Mouse (Mus musculus) large intestine, adult 2 months (tissue): Measurements from ENCODE around the gene D130043K22Rik. TPM values are rescaled to one million over a fixed set of nuclear protein-coding genes. Genes with fewer than 3 reads are reported as not detected.

Experiments
- DNase-seq: peaks from one replicate; pipeline ENCODE4 v3.0.0-alpha.2; 2012; ENCODE audit warnings: low read depth, low spot score
- WGBS: fragments of 180-500 bp; shearing (Covaris S2); methylation state at CpG from one replicate; pipeline ENCODE4 v1.1.7; 2018; 5-methylcytosine and 5-hydroxymethylcytosine counted together
- polyA plus RNA-seq: library from polyadenylated mRNA; depleted of rRNA; stranded (reverse); fragments of >200 nt; gene quantifications from 2 replicates; pipeline ENCODE4 v1.2.3, GENCODE M21; 2012; rRNA removed

The D130043K22Rik gene
- 1.6 and 3.6 TPM in 2 replicates for polyA plus RNA-seq

DNA sequence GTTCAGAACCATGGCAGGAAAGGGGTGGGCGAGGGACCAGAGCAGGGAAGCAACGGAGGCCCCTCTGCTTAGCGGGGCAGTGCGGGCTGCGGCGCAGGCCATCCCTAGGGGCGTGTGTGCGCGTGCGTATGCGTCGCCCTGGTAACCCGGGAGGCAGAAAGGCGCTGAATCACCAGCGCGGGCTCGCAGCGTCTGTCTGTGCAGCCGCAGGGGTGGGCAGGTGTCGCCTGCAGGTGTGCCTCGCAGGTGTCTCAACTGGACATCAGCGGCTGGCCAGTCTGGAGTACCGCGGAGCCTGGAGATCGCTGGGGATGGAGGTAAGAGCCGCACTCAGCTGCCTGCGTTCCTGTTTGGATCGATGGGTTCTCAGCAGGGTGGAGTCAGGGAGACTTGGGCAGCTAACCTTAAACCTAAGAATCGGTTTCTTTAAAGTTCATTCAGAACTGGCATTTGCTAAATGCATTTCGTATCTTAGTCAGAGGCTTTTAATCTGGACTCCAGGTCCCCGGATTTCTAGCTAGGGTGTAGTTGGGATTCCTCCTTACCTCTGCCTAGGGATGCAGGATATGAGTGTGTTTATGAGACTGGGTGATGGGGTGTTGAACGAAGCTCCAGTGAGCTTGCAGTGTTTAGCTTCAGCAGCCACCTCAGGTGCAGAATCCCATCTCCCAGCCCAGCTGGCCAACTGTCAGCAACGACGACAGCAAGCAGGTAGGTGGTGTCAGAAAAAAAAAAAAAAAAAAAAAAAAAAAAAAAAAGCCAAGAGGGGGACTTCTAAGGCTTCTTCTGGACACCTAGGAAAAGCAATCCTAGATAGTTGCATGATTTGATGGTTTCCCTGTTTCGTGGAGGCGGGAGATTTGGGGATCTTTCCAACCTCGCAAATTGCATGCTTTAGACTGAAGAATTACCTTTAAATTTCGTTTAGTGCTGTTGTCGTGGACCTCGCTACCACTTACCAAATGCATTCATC, at the start of gene D130043K22Rik:
Gene D130043K22Rik (plus strand): TSS at position 153 of the 973 bp plus-strand sequence.
- no peak for DNase-seq

DNA sequence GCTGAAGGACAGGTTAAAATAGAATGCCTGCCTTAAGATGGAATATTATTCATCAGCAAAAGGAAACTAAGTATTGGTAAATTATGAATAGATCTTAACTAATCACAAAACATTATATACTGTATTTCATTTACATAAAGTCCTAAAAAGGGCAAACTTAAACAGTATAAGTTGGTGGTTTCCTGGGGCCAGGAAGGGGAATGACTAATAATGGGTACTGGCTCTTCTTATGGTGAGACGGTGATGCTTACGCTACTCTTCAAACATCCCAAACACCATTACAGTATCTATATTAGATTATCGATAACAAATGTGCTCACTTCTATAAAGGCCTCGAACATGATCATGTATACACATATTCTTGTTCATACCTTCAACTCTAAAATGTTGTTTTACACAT, 46.2 kb upstream of the D130043K22Rik start:
- 99% methylated on average over 4 of the region's 4 CpGs for WGBS
- DNase-seq, result no peak

More for the DNA sequence above, at the start of gene D130043K22Rik:
- WGBS, result 18% methylated on average over 40 of the region's 40 CpGs

DNA sequence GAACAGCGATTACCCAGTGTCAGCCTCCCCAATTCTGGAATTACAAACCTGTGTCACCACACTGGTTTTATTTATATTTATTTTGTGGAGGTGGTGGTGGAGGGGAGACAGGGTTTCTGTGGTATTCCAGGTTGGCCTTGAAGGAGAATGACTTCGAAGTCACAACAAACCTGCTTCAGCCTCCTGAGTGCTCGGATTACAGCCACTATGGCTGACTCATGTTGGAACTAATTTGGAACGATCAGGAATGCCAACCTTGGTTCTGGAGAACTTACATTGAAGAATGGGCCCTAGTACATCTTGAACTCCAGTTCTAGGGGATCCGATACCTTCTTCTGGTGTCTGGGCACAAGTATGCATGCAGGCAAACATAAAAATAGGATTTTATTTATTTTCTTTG, 45.6 kb upstream of the D130043K22Rik start:
- 58% methylated on average over 5 of the region's 5 CpGs for WGBS
- DNase-seq, result no peak

DNA sequence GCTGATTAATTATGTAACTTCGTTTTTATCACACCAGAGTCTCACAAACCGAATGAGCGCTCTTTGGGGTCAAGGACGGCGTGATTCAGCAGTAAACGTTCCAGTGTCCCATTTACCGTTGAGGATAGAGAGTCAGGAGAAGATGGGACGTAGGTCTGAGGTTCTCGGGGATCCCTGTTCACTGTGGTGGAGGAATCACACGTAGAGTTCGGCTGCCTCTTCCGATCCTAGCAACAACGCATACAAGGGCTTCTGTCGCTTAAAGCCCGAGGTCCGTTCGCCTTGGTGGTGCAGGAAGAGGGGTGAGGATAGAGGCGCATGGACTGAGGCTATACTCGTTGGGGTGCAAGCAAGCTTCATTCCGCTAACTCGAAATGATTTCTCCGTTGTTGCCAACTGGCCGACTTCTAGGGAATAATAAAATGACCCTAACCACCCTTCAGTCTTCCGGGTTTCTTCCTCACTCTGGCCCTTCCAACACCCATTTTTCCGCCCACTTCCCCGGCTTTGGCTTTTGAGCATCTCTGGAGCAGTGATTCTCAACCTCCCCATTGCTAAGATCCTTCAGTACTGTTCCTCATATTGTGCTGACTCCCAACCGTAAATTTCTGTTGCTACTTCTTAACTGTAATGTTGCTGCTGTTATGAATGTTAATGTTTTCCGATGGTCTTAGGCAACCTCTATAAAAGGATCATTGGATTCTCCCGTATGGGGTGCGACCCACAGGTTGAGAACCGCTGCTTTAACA, 44.8 kb upstream of the D130043K22Rik start:
- DNase-seq, result no peak
- WGBS, result under 1% methylated on average over 31 of the region's 31 CpGs

DNA sequence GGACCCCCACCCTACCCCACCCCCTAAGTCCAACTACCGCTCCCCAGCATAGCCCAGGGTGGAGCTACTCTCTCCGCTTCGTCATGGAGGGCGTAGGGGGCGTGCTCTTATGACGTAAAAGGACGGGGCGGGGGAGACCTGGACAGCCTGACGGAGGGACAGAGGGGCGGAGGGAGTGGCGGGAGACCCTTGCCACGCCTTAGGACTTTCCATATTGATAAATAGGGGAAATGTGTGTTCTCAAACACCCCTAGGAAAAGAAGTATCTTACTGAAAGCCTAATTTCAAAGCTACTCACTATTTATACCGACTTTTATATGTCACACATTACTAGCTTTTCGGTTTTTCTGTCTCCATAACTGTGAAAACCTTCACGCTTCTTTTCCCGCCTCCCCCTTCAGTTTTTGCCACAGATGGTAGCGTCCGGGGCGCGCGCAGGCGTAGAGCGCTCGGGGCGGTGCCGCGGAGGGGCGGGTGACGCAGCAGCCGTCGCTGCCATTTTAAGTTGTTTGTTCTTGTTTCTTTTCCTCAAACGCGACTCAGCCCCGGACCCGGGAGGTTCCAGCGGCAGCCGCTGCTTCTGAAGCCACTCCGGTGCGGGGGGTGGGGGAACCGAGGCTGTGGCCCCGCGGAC, 44.1 kb upstream of the D130043K22Rik start:
- WGBS, result under 1% methylated on average over 42 of the region's 42 CpGs
- DNase-seq, result peak; percentile 92

DNA sequence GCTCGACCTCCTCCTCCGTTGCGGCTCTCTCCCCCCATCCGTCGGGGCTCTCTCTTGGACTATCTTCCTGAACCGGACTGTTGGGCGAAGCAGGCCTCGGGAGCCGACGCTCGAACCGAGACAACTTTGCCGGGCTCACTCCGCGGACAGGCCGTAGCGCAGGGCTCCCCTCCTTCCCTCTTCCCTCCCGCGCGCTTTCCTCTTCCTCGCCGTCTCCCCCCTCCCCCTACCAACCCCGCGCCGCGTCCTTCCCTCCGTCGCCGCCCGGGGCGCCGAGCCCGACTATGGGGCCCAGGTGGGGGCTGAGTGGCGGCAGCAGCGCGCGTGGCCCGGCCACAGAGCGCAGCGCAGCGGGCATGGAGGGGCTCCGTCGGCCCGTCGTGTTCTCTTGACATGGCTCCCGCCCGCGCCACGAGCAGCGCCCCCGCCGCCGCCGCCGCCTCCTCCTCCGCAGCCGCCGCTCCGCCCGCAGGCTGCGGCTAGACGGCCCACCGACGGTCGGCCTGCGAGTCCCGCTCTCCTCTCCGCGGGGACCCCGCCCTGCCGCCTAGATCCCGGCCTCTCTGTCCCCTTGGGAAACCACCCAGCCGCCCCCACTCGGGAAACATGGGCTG, 43.5 kb upstream of the D130043K22Rik start, which contains the start of gene BC005537:
Gene BC005537 (plus strand): TSS at position 350 of the 614 bp plus-strand sequence.
- under 1% methylated on average over 55 of the region's 74 CpGs for WGBS
- no peak for DNase-seq

DNA sequence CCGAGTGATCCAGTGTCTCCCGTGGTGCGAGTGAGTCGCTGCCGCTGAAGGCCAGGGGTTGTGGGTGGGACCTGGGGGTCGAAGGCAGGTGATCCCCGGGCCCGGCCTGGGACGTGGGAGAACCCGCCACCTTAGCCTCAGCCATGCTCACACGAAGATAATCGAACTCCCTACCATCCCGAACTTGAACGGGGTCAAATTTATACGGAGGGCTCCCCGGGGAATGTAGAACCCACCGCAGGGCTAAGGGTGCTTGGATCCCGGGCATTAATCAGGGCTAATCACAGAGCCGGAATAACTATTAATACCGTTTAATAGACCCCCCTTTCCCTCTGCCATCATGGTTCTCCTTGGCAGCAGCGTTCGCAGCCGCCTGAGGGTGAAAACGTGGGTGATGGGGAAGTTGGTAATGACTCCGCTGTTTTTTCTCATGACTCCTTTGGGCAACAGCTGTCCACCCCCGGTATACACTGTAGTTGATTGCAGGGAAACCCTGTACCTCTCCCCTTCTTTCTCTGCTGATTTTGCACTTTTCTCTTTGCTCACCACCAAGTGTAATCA, 42.7 kb upstream of the D130043K22Rik start:
- no peak for DNase-seq
- under 1% methylated on average over 26 of the region's 26 CpGs for WGBS

DNA sequence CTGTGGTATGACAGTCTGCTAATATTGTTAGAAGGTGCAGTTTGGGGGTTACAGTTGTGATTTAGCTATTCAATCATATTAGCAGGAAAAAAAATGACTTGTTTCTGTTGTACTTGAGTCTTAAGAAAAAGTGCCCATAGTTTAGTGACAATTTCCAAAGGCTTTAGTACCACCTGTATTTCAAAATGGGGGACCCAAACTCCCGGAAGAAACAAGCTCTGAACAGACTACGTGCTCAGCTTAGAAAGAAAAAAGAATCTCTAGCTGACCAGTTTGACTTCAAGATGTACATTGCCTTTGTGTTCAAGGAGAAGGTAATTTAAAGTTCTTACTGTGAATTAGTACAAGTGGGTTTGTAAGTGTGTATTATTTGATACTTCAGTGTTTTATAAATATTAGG, 41.7 kb upstream of the D130043K22Rik start:
- no peak for DNase-seq
- 2% methylated on average over 2 of the region's 2 CpGs for WGBS

DNA sequence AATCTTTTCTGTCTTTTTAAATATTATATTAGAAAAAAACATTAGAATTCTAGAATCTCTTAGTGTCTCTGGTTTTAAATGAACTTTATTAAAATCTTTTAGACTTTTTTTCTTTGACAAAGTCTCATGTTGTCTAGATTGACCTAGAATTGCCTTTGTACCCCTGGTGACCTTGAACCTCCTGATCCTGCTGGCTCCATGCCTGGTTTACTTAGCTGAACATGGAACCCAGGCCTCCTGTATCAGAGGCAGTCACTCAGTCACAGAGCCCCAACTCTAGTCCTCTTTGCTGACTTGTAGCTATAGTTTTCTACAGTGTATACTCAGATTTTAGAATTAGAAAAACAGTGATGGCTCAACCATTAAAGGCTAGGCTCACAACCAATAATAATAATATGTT, 38.9 kb upstream of the D130043K22Rik start:
- DNase-seq, result no peak

DNA sequence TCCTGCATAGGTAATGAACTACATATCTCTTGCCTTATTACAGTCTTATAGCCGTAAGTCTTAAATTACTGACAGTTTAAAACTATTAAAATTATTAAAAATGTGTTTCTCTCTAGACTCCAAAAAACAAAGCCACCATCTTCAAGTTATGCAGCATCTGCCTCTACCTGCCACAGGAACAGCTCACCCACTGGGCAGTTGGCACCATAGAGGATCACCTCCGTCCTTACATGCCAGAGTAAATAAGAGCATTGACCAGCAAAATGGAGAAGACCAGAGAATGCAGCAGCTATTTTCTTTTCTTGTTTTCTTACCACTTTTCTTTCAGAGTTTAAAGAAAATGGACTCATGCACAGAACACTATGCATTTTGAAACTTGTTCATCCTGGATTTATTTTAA, 32.4 kb upstream of the D130043K22Rik start:
- 90% methylated on average over 2 of the region's 2 CpGs for WGBS
- DNase-seq, result no peak

DNA sequence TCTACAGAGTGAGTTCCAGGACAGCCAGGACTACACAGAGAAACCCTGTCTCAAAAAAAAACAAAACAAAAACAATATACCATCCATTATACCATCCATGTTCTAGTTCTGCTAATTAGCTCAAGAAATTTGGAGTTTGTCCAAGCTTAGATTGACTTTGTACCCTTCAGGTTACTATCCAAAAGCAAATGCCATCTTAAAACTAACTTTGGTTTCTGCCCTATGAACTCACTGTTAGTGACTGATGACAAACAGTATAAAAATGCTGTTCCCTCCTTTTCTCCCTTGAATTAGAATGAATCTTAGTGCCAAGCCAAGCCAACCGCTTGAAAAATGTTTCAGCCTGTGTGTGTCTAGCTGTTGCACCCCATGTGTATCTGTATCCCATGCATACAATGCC, 30.3 kb upstream of the D130043K22Rik start:
- 79% methylated on average over 1 of the region's 1 CpGs for WGBS
- no peak for DNase-seq

DNA sequence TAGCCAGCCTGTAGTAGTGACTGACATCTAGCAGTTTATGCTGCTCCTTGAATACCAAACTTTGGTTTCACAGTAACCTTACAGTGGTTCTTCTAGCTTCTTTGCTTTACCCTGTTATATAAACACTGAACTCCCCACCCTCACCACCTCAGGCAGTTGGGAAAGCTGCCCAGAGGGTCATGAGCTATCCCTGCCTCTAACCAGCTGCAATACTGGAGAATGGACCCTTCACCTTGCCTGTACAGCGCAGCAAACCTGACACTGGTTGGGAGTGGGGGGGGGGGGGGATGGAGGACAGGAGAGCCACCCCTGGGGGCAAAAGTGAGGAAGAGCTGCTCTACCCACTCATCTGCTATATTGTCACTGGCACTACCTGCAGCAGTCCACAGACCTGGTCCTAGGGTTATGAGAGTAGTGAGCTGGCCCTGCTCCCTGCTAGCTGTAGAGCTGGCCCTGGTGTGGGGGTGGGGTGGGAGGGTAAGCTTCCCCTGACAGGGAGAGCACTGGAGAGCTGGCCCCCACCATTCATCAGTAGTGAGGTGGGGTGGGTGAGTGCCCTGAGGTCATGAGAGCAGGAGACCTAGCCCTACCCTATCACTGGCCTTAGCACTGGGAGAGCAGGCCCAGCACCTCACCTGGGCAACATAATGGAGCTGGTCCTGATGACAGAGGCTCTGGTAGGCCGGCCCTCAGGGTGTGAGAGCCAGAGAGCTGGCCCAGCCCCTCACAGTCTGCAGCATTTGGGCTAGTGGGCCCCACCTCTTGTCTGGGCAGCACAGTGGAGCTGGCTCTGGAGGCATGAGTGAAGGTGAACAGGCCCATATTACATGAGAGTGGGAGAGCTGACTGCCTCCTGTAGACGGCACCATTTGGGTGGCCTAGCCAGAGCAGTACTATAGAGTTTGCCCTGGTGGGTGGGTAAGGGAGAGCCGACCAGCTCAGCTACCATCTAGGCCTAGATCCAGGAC, 28.5 kb upstream of the D130043K22Rik start:
- WGBS, result 61% methylated on average over 4 of the region's 4 CpGs
- no peak for DNase-seq

DNA sequence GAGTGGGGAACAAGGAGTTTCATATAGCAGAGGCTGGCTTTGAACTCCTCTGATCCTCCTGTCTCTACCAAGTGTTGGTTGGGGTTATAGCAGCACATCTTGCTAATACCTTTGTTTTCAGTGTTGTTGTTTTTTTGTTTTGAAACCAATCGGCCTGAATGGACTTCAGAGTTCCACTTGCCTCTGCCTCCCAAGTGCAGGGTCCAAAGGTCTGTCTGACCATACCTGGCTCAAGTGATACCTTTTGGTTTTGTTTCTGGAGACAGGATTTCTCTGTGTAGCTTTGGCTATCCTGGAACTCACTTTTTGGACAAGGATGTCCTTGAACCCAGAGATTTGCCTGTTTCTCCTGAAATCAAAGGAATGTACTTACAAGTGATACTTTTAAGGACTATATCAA, 25.0 kb upstream of the D130043K22Rik start:
- no peak for DNase-seq
- 70% methylated on average over 1 of the region's 1 CpGs for WGBS

DNA sequence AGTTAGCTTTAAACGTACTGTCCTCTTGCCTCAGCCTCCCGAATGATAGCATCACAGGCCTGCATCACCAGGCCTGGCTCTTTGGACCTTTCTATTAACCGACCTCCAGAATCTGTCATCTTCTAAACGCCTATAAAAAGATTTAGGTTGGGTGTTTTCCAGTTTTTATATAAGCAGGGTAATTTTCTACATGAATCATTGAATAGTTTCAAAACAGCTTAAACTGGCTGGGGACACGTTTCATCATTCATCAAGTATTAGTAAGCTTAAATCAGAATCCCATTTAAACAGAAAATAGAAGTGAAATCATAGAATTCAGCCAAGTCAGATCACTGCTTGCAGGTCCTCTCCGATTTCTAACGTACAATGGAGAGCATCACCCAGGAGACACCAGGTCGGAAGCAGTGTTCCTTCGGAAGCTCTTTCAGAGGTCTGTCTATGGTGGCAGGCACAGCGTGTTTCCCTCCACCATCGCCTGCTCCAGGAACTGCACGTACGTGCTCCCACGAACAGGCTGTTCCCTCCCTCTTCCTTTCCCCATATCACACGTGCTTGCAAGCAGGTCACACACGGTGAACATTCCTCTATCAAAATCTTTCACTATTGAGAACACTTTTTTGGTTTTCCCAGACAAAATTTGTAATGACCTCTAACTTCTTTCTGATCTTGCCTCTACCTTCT, 22.1 kb upstream of the D130043K22Rik start:
- 84% methylated on average over 16 of the region's 16 CpGs for WGBS
- DNase-seq, result no peak

DNA sequence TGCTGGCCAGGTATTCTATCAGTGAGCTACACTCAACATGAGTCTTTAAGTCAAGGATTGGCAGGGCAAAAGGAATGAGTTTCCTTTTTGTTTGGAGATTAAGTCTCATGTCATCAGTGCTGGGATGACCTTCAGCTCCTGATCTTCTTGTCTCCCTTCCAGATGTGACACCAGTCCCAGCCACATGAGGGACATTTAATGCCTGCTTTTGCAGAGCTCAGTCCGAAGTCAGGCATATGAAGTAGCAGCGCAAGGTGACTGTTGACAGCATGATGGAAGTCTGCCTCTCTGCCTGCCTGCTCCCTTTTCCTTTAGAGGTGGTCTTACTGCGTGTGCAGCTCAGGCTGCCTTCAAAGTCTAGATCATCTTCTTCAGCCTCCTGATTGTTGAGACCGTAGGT, 20.3 kb upstream of the D130043K22Rik start:
- WGBS, result 95% methylated on average over 4 of the region's 4 CpGs
- no peak for DNase-seq

DNA sequence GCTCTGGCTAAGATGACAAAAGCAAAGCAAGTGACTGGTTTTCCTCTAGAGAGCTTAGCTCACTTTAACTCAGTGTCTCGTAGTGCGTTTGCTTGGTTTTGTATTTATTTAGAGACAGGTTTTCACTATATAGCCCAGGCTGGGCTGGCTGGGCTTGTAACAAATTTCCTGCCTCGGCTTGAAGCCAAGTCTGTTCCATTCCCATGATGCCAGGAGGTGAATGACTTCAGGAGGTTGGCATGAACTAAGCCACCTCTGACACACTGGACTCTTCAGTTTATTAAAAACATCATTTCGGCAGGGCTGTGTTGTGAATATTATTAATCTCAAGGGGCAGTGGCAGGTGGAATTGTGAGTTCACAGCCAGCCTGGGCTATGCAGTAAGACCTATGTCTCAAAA, 19.3 kb upstream of the D130043K22Rik start:
- WGBS, result 38% methylated on average over 4 of the region's 4 CpGs
- no peak for DNase-seq

DNA sequence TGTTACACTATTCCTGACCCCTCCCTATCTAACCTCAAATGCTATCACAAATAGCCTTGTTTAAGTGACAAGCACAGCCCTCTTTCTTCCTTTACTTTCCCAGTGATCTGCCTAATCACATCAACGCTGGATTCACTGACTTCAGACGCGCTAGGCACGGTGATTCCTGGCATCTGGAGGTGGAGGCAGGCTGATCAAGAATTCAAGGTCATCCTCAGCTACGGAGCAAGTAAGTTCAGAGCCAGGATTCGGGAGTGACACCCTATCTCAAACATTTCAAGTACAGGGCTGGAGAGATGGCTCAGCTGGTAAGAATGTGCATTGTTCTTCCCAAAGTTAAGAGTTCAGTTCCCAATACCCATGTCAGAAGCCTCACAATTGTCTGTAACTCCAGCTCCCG, 18.8 kb upstream of the D130043K22Rik start:
- DNase-seq, result no peak
- WGBS, result 50% methylated on average over 7 of the region's 7 CpGs
